Mouse (Mus musculus) forebrain, embryonic 14.5 days (tissue): ENCODE measurements at regions not wholly inside any gene's neighbourhood (a gene's known extent, or its start where the extent isn't known, plus 50 kb on each side); places are given as distances from the start of the nearest gene placed in this dataset.

Source experiments
- ATAC-seq: fragments of 200-750 bp; cut with Nextera tagmentation; 2 replicates; pipeline ENCODE4 v1.8.0; 2017; ENCODE audit warnings: mild to moderate bottlenecking, moderate library complexity
- DNase-seq: peaks from one replicate; pipeline ENCODE4 v3.0.0-alpha.2; 2015; ENCODE audit warnings: low spot score
- H3K27ac ChIP-seq: fragments of 300-500 bp; sonication (generic); 2 replicates; pipeline ENCODE4 v1.5.1; 2014; ENCODE audit warnings: low read depth, mild to moderate bottlenecking, control low read depth, low read length, moderate library complexity
- H3K27me3 ChIP-seq: fragments of 300-500 bp; sonication (generic); replicated peaks from 2 replicates; pipeline ENCODE4 v1.6.1; 2014; ENCODE audit warnings: low read length, control low read depth, mixed read lengths; ENCODE audit not compliant: control insufficient read depth, insufficient read depth
- H3K36me3 ChIP-seq: fragments of 300-500 bp; sonication (generic); 2 replicates; pipeline ENCODE4 v1.6.1; 2014; ENCODE audit warnings: low read length, control low read depth; ENCODE audit not compliant: control insufficient read depth, insufficient read depth
- H3K4me1 ChIP-seq: fragments of 300-500 bp; sonication (generic); 2 replicates; pipeline ENCODE4 v1.6.1; 2014; ENCODE audit warnings: antibody characterized with exemption, low read length, control low read depth; ENCODE audit not compliant: control insufficient read depth, insufficient read depth
- H3K4me2 ChIP-seq: fragments of 300-500 bp; sonication (generic); 2 replicates; pipeline ENCODE4 v1.6.1; 2014; ENCODE audit warnings: mild to moderate bottlenecking, control low read depth, low read length
- H3K4me3 ChIP-seq: fragments of 300-500 bp; sonication (generic); 2 replicates; pipeline ENCODE4 v1.5.1; 2014; ENCODE audit warnings: low read depth, low read length, control low read depth
- H3K9ac ChIP-seq: fragments of 300-500 bp; sonication (generic); 2 replicates; pipeline ENCODE4 v1.6.1; 2014; ENCODE audit warnings: mild to moderate bottlenecking, low read length, control low read depth, moderate library complexity
- H3K9me3 ChIP-seq: fragments of 300-500 bp; sonication (generic); replicated peaks from 2 replicates; pipeline ENCODE4 v1.6.1; 2016; ENCODE audit warnings: low read length, control low read depth, mixed read lengths; ENCODE audit not compliant: control insufficient read depth
- WGBS: fragments of 180-500 bp; shearing (Covaris S2); extraction: QIAGEN DNeasy Blood & Tissue Kit; methylation state at CpG from one replicate; pipeline ENCODE4 v1.1.7; 2014; 5-methylcytosine and 5-hydroxymethylcytosine counted together

DNA sequence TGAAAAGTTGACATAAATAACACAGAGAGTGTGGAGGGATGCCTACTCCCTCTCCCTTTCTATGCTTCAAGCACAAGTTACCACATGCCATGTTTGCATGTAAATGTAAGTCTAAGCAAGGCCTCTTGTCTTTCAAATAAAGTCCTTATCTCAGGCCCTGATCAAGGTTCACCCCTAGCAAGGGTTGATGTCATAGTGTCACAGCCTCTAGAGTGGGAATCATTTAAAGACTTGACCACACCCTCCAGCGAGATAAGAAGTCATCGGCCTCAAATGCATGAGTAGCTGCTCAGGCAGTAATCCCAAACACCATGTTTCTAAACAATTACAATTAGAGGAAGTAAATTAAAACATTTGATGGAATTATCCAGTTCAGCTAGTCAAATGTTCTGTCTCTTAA, 280.5 kb upstream of the Nr3c2 start:
- H3K4me1 ChIP-seq, result no peaks in the 10 kb centered on the region

GRCm38 (mm10) chr8:76620853-76621252, 278.4 kb upstream of the Nr3c2 start:
- WGBS, result 81% methylated on average over 3 of the region's 3 CpGs
- no peak overlapping the region for H3K27ac ChIP-seq
- H3K36me3 ChIP-seq, result no peaks in the 10 kb centered on the region
- H3K4me2 ChIP-seq, result no peak overlapping the region
- ATAC-seq (no peak), DNase-seq (peak; percentile 11)
- no peaks in the 10 kb centered on the region for H3K9me3 ChIP-seq
- no peaks in the 10 kb centered on the region for H3K27me3 ChIP-seq
- H3K4me1 ChIP-seq, result no peaks in the 10 kb centered on the region
- no peak overlapping the region for H3K4me3 ChIP-seq
- no peak overlapping the region for H3K9ac ChIP-seq

More for the DNA sequence above, 280.5 kb upstream of the Nr3c2 start:
- Histone ChIP-seq H3K27ac (no peak overlapping the region), H3K27me3 (no peaks in the 10 kb centered on the region), H3K9me3 (no peaks in the 10 kb centered on the region), H3K4me3 (no peak overlapping the region), H3K4me2 (no peak overlapping the region), H3K9ac (no peak overlapping the region), H3K36me3 (no peaks in the 10 kb centered on the region)
- WGBS, result 87% methylated on average over 2 of the region's 2 CpGs
- DNase-seq, result no peak
- no peak for ATAC-seq

DNA sequence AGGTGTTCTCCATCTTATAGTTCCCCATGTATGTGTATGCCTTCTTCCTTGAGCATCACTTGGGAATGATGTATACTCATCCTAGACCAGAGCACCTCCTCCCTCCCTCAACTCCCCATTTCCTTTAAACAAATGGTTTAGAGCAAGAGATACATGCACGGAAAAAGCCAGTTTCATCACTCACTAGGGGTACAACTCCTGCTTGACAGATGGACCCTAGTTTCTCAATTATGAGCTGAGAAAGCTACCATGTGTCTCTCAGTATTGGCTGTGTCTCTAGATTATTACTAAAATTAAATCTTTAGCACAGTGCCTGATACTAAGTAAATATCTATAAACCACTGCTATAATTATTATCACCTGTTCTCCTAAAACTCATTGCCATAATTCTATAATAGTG, 266.2 kb upstream of the Nr3c2 start:
- Histone ChIP-seq H3K36me3 (no peaks in the 10 kb centered on the region), H3K4me1 (no peaks in the 10 kb centered on the region), H3K9ac (no peak overlapping the region), H3K4me3 (no peak overlapping the region), H3K4me2 (no peak overlapping the region), H3K9me3 (no peaks in the 10 kb centered on the region), H3K27ac (no peak overlapping the region), H3K27me3 (no peaks in the 10 kb centered on the region)
- WGBS, result 58% methylated on average over 1 of the region's 1 CpGs
- ATAC-seq, result no peak
- DNase-seq, result no peak
